Mouse (Mus musculus) liver, postnatal 0 days (tissue): Measurements from ENCODE around the gene Apc2. TPM values are rescaled to one million over a fixed set of nuclear protein-coding genes. Genes with fewer than 3 reads are reported as not detected.
A peak's percentile ranks its signal among the peaks of the same experiment; 100 is the strongest.

Experiments used
- ATAC-seq: fragments of 200-750 bp; cut with Nextera tagmentation; 2 replicates; pipeline ENCODE4 v1.8.0; 2017; ENCODE audit warnings: mild to moderate bottlenecking, moderate library complexity
- DNase-seq: peaks from one replicate; pipeline ENCODE4 v3.0.0-alpha.2; 2016
- H3K27ac ChIP-seq: fragments of 300-500 bp; sonication (generic); 2 replicates; pipeline ENCODE4 v1.5.1; 2014; ENCODE audit warnings: antibody characterized with exemption, moderate library complexity, mild to moderate bottlenecking, low read depth
- H3K27me3 ChIP-seq: fragments of 300-500 bp; sonication (generic); 2 replicates; pipeline ENCODE4 v1.6.1; 2014; ENCODE audit warnings: low read length, control low read depth, mixed read lengths; ENCODE audit not compliant: insufficient read depth
- H3K36me3 ChIP-seq: fragments of 300-500 bp; sonication (generic); replicated peaks from 2 replicates; pipeline ENCODE4 v1.6.1; 2014; ENCODE audit warnings: mild to moderate bottlenecking, control low read depth, low read length, moderate library complexity, mixed read lengths; ENCODE audit not compliant: insufficient read depth
- H3K4me1 ChIP-seq: fragments of 300-500 bp; sonication (generic); 2 replicates; pipeline ENCODE4 v1.6.1; 2014; ENCODE audit warnings: antibody characterized with exemption, mild to moderate bottlenecking, control low read depth; ENCODE audit not compliant: insufficient read depth
- H3K4me2 ChIP-seq: fragments of 300-500 bp; sonication (generic); 2 replicates; pipeline ENCODE4 v1.6.1; 2014; ENCODE audit warnings: low read depth, mild to moderate bottlenecking, low read length, moderate library complexity, mixed read lengths
- H3K4me3 ChIP-seq: fragments of 300-500 bp; sonication (generic); 2 replicates; pipeline ENCODE4 v1.5.1; 2014; ENCODE audit warnings: low read depth, low read length
- H3K9ac ChIP-seq: fragments of 300-500 bp; sonication (generic); replicated peaks from 2 replicates; pipeline ENCODE4 v1.6.1; 2014; ENCODE audit warnings: mild to moderate bottlenecking, moderate library complexity
- H3K9me3 ChIP-seq: fragments of 300-500 bp; sonication (generic); 2 replicates; pipeline ENCODE4 v1.6.1; 2016; ENCODE audit warnings: mild to moderate bottlenecking, control low read depth, low read length, mixed read lengths
- CTCF ChIP-seq: sonication (generic); IDR thresholded peaks from 2 replicates; pipeline ENCODE4 v1.5.1; 2016; ENCODE audit warnings: antibody characterized with exemption, low read depth
- EP300 ChIP-seq: IDR thresholded peaks from 2 replicates; pipeline ENCODE4 v1.6.1; 2016; ENCODE audit warnings: antibody characterized with exemption, low read depth, mild to moderate bottlenecking
- WGBS: fragments of 180-500 bp; shearing (Covaris S2); extraction: QIAGEN DNeasy Blood & Tissue Kit; methylation state at CpG from one replicate; pipeline ENCODE4 v1.1.7; 2014; ENCODE audit not compliant: insufficient replicate concordance; 5-methylcytosine and 5-hydroxymethylcytosine counted together
- polyA plus RNA-seq: library from polyadenylated mRNA; unstranded; fragments of >200 nt; fragmentation: Nextera tagmentation; extraction: Ambion mirVana; gene quantifications from 2 replicates; pipeline ENCODE4 v1.2.1, GENCODE M21; 2015

The Apc2 gene
- polyA plus RNA-seq, 1 experiment from 2014 or later: 0.05 TPM

DNA sequence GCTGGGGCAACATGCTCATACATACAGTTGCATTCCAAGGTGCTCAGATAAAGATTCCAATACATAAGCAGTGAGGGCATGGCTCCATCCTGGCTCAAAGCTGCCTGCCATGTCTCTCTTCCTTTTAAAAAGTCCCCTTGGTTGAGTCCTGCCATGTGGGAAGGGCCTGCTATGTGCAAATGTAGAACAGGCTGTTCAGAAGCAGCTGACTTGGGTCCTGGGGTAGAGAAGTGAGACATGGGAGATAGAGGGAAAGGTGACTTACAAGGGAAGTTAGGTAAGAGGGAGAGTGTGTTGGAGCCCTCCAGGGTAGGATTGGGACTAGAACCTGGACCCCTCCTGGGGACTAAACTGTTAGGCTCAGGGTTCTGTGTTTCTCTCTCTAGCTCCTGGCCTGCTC lies 43.8 kb upstream of the Apc2 start:
- H3K4me1 ChIP-seq: peaks cover 12% of the 10 kb centered on the region
- DNase-seq: no peak
- no peaks in the 10 kb centered on the region for H3K9me3 ChIP-seq
- no peak overlapping the region for H3K4me3 ChIP-seq
- ATAC-seq: no peak
- H3K27ac ChIP-seq: no peak overlapping the region
- H3K9ac ChIP-seq: no peak overlapping the region
- H3K27me3 ChIP-seq: no peaks in the 10 kb centered on the region
- no peak overlapping the region for H3K4me2 ChIP-seq
- H3K36me3 ChIP-seq: peaks cover 33% of the 10 kb centered on the region
- no peak for TF ChIP-seq EP300
- no peak for TF ChIP-seq CTCF

- no peak overlapping the region for H3K4me3 ChIP-seq
- H3K27me3 ChIP-seq: no peaks in the 10 kb centered on the region
- peaks cover 34% of the 10 kb centered on the region for H3K36me3 ChIP-seq
- no peak overlapping the region for H3K27ac ChIP-seq
- no peak overlapping the region for H3K4me2 ChIP-seq
- DNase-seq (no peak), ATAC-seq (no peak)
- no peaks in the 10 kb centered on the region for H3K9me3 ChIP-seq
- H3K4me1 ChIP-seq: peaks cover 12% of the 10 kb centered on the region
- TF ChIP-seq EP300 (no peak), CTCF (no peak)
- WGBS: 85% methylated on average over 11 of the region's 11 CpGs
- no peak overlapping the region for H3K9ac ChIP-seq
These were observed 43.1 kb upstream of the Apc2 start for GRCm38 (mm10) chr10:80252493-80253274.

- Histone ChIP-seq H3K4me3 (no peak overlapping the region), H3K4me2 (no peak overlapping the region), H3K4me1 (peaks cover 13% of the 10 kb centered on the region), H3K27ac (no peak overlapping the region), H3K27me3 (no peaks in the 10 kb centered on the region), H3K9me3 (no peaks in the 10 kb centered on the region), H3K9ac (no peak overlapping the region), H3K36me3 (peaks cover 43% of the 10 kb centered on the region)
- DNase-seq (no peak), ATAC-seq (no peak)
- TF ChIP-seq EP300 (no peak), CTCF (no peak)
- 88% methylated on average over 6 of the region's 6 CpGs for WGBS
These were observed 42.2 kb upstream of the Apc2 start for GRCm38 (mm10) chr10:80253551-80253950.

- no peak for DNase-seq
- no peak for TF ChIP-seq EP300
- TF ChIP-seq CTCF: no peak
- no peak overlapping the region for H3K9ac ChIP-seq
- H3K27ac ChIP-seq: no peak overlapping the region
- H3K4me2 ChIP-seq: no peak overlapping the region
- H3K27me3 ChIP-seq: no peaks in the 10 kb centered on the region
- H3K4me3 ChIP-seq: no peak overlapping the region
- no peak for ATAC-seq
- 88% methylated on average over 26 of the region's 26 CpGs for WGBS
- peaks cover 17% of the 10 kb centered on the region for H3K4me1 ChIP-seq
- peaks cover 46% of the 10 kb centered on the region for H3K36me3 ChIP-seq
- no peaks in the 10 kb centered on the region for H3K9me3 ChIP-seq
These were observed 41.2 kb upstream of the Apc2 start for GRCm38 (mm10) chr10:80254331-80255297.

GRCm38 (mm10) chr10:80255881-80256535 lies 39.8 kb upstream of the Apc2 start:
- 85% methylated on average over 5 of the region's 5 CpGs for WGBS
- H3K27me3 ChIP-seq: no peaks in the 10 kb centered on the region
- no peaks in the 10 kb centered on the region for H3K9me3 ChIP-seq
- H3K9ac ChIP-seq: no peak overlapping the region
- no peak overlapping the region for H3K4me2 ChIP-seq
- ATAC-seq (no peak), DNase-seq (no peak)
- TF ChIP-seq CTCF: 0 out of 2 replicates have a peak, but pooled peaks have one; percentile 17
- TF ChIP-seq EP300: no peak
- no peak overlapping the region for H3K27ac ChIP-seq
- peaks cover 16% of the 10 kb centered on the region for H3K4me1 ChIP-seq
- H3K4me3 ChIP-seq: no peak overlapping the region
- H3K36me3 ChIP-seq: peaks cover 46% of the 10 kb centered on the region

DNA sequence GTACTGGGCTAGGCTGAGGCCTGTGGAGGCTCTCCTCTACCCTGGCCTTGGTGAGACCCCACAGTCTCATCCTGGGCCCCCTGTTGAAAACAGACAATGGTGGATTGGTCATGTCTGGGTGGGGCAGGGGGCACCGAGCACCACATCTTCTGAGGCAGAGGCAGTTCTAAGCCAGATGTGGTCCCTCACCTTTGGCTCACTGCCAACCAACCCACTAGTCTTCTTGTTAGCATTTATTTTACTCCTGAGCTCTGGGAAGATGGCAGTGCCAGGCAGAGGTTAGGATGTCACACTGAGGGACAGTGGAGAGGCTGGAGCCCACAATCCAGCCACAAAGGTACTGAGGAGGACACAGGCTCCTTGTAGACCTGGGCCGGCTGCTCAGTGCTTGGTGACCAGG lies 37.8 kb upstream of the Apc2 start:
- no peak overlapping the region for H3K9ac ChIP-seq
- H3K4me3 ChIP-seq: no peak overlapping the region
- peaks cover 46% of the 10 kb centered on the region for H3K36me3 ChIP-seq
- 75% methylated on average over 2 of the region's 2 CpGs for WGBS
- TF ChIP-seq EP300 (no peak), CTCF (no peak)
- H3K4me1 ChIP-seq: peaks cover 30% of the 10 kb centered on the region
- H3K9me3 ChIP-seq: no peaks in the 10 kb centered on the region
- H3K27me3 ChIP-seq: no peaks in the 10 kb centered on the region
- DNase-seq (no peak), ATAC-seq (no peak)
- H3K27ac ChIP-seq: no peak overlapping the region
- no peak overlapping the region for H3K4me2 ChIP-seq
